Mouse (Mus musculus): Measurements from ENCODE around the gene 1700001K19Rik.

DNA sequence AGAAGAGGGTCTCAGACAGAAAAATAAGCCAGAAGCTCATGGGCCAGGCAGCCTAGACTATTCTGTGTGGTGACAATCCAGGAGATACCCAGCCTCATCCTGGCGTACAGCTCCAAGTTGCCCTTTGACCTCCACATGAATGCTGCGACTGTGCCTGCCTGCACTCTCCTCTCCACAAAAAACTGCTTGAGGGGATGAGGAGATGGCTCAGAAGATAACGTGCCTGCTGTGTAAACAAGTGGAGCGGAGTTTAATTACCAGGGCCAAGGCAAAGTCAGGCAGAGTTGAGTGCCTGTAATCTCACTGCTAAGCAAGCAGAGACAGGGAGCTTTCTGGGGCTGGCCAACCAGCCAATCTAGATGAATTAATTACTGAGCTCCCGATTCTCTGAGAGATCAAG is 33.6 kb upstream of the 1700001K19Rik start:
- TF ChIP-seq CTCF (IDR thresholded peaks at IDR 0.05; ENCODE audit: low read depth), result no peak
- TF ChIP-seq EP300 (IDR thresholded peaks at IDR 0.05; ENCODE audit: low read depth), result no peak

Data from liver, postnatal 0 days (tissue).